Mouse (Mus musculus): ENCODE measurements around the gene Park7. TPM values are rescaled to one million over a fixed set of nuclear protein-coding genes. Genes with fewer than 3 reads are reported as not detected.
A peak's percentile ranks its signal among the peaks of the same experiment; 100 is the strongest.
"Not testable (repeated sequence)": the region's sequence is repeated elsewhere in the genome, so short reads cannot be mapped to it uniquely, and the experiment has no call there.

Gene Park7
- polyA plus RNA-seq, 1 experiment from 2014 or later, result 414 TPM

- WGBS, result 77% methylated on average over 5 of the region's 5 CpGs
- not testable (repeated sequence) for H3K9ac ChIP-seq; H3K9me3 ChIP-seq (replicated peaks); H3K27ac ChIP-seq; ATAC-seq; H3K27me3 ChIP-seq
- H3K4me1 ChIP-seq, result peaks cover 24% of the 10 kb centered on the region
- peak overlapping the region; percentile 85 for H3K4me2 ChIP-seq
- peak overlapping the region; percentile 76; the same call in 1 of the 2 replicates for H3K4me3 ChIP-seq
- H3K36me3 ChIP-seq (ENCODE audit: poor library complexity, severe bottlenecking), result peaks cover 20% of the 10 kb centered on the region
These were observed 5.7 kb downstream of the Park7 start for GRCm38 (mm10) chr4:150908512-150908911.

GRCm38 (mm10) chr4:150907099-150907498 lies 7.1 kb downstream of the Park7 start:
- Histone ChIP-seq H3K27me3 (no peaks in the 10 kb centered on the region), H3K9me3 (replicated peaks) (no peaks in the 10 kb centered on the region), H3K36me3 (ENCODE audit: poor library complexity, severe bottlenecking) (peaks cover 35% of the 10 kb centered on the region), H3K4me3 (no peak overlapping the region), H3K9ac (no peak overlapping the region), H3K27ac (no peak overlapping the region), H3K4me2 (no peak overlapping the region), H3K4me1 (peaks cover 19% of the 10 kb centered on the region)
- WGBS, result 92% methylated on average over 8 of the region's 8 CpGs
- no peak for ATAC-seq

- no peak overlapping the region for H3K9ac ChIP-seq
- no peak overlapping the region for H3K27ac ChIP-seq
- H3K4me1 ChIP-seq, result peaks cover 10% of the 10 kb centered on the region
- no peaks in the 10 kb centered on the region for H3K27me3 ChIP-seq
- H3K4me3 ChIP-seq, result no peak overlapping the region
- no peak overlapping the region for H3K4me2 ChIP-seq
- H3K36me3 ChIP-seq (ENCODE audit: poor library complexity, severe bottlenecking), result peaks cover 71% of the 10 kb centered on the region
- ATAC-seq, result no peak
- WGBS, result 96% methylated on average over 14 of the region's 14 CpGs
- no peaks in the 10 kb centered on the region for H3K9me3 ChIP-seq (replicated peaks)
These were observed 11.0 kb downstream of the Park7 start for GRCm38 (mm10) chr4:150903091-150903742.

DNA sequence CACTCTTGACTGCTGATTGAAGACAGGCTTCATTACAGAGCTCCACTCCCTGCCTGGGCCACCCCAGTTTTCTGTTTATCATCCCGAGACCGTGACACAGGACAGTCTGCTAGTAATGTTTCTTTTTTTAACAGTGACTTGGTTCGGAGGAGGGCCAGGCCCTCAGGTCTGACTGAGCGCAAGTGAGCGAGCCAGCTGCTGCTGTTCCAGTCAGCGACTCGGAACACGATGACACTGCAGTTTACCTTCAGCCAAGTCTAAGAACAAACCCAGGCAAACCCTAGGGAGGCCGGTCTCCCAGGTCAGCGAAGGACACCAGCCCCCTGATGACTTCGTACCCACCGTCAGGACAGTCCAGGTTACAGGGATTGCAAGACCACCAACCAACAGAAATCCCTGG lies 12.2 kb downstream of the Park7 start:
- ATAC-seq, result no peak
- Histone ChIP-seq H3K27ac (no peak overlapping the region), H3K4me3 (no peak overlapping the region), H3K36me3 (ENCODE audit: poor library complexity, severe bottlenecking) (peaks cover 82% of the 10 kb centered on the region), H3K27me3 (no peaks in the 10 kb centered on the region), H3K4me2 (no peak overlapping the region), H3K9ac (no peak overlapping the region), H3K9me3 (replicated peaks) (no peaks in the 10 kb centered on the region), H3K4me1 (no peaks in the 10 kb centered on the region)
- 90% methylated on average over 12 of the region's 12 CpGs for WGBS

DNA sequence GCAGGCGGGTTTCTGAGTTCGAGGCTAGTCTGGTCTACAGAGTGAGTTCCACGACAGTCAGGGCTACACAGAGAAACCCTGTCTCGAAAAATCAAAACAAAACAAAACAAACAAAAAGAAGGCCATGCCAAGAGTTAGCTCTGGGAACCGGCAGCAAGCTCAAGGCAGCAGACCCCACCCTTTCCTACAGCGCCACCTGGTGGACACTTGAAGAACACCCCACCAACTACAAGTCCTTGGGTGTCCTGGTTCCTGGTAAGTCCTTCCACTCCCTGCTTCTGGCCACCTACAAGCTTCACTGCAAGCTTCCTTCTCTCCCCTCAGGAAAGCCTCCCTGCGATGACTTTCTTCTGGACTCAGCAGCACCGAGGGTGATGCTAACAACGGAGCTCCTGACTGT lies 12.6 kb downstream of the Park7 start:
- no peak for ATAC-seq
- 54% methylated on average over 9 of the region's 9 CpGs for WGBS
- Histone ChIP-seq H3K36me3 (ENCODE audit: poor library complexity, severe bottlenecking) (peaks cover 86% of the 10 kb centered on the region), H3K4me2 (no peak overlapping the region), H3K9ac (no peak overlapping the region), H3K4me1 (no peaks in the 10 kb centered on the region), H3K9me3 (replicated peaks) (no peaks in the 10 kb centered on the region), H3K27ac (no peak overlapping the region), H3K27me3 (no peaks in the 10 kb centered on the region), H3K4me3 (no peak overlapping the region)

GRCm38 (mm10) chr4:150900486-150900885 lies 13.8 kb downstream of the Park7 start:
- 96% methylated on average over 13 of the region's 13 CpGs for WGBS
- Histone ChIP-seq H3K9me3 (replicated peaks) (no peaks in the 10 kb centered on the region), H3K4me3 (no peak overlapping the region), H3K27me3 (no peaks in the 10 kb centered on the region), H3K27ac (no peak overlapping the region), H3K4me1 (no peaks in the 10 kb centered on the region), H3K4me2 (no peak overlapping the region), H3K9ac (no peak overlapping the region), H3K36me3 (ENCODE audit: poor library complexity, severe bottlenecking) (peaks cover 93% of the 10 kb centered on the region)
- no peak for ATAC-seq

GRCm38 (mm10) chr4:150898716-150899365 lies 15.4 kb downstream of the Park7 start:
- ATAC-seq, result no peak
- Histone ChIP-seq H3K36me3 (ENCODE audit: poor library complexity, severe bottlenecking) (peaks cover 83% of the 10 kb centered on the region), H3K4me3 (no peak overlapping the region), H3K4me1 (no peaks in the 10 kb centered on the region), H3K27ac (no peak overlapping the region), H3K9me3 (replicated peaks) (no peaks in the 10 kb centered on the region), H3K9ac (no peak overlapping the region), H3K4me2 (no peak overlapping the region), H3K27me3 (no peaks in the 10 kb centered on the region)
- WGBS, result 58% methylated on average over 13 of the region's 13 CpGs

- no peak overlapping the region for H3K4me2 ChIP-seq
- H3K27me3 ChIP-seq, result no peaks in the 10 kb centered on the region
- H3K36me3 ChIP-seq (ENCODE audit: poor library complexity, severe bottlenecking), result peaks cover 66% of the 10 kb centered on the region
- ATAC-seq, result no peak
- WGBS, result 94% methylated on average over 26 of the region's 26 CpGs
- H3K27ac ChIP-seq, result no peak overlapping the region
- H3K4me1 ChIP-seq, result no peaks in the 10 kb centered on the region
- no peak overlapping the region for H3K9ac ChIP-seq
- no peak overlapping the region for H3K4me3 ChIP-seq
- H3K9me3 ChIP-seq (replicated peaks), result no peaks in the 10 kb centered on the region
These were observed 17.2 kb downstream of the Park7 start for GRCm38 (mm10) chr4:150896896-150897624.

GRCm38 (mm10) chr4:150894718-150895501 lies 19.3 kb downstream of the Park7 start:
- no peak overlapping the region for H3K9ac ChIP-seq
- ATAC-seq, result no peak
- WGBS, result 82% methylated on average over 8 of the region's 8 CpGs
- no peak overlapping the region for H3K27ac ChIP-seq
- no peak overlapping the region for H3K4me2 ChIP-seq
- H3K9me3 ChIP-seq (replicated peaks), result no peaks in the 10 kb centered on the region
- no peaks in the 10 kb centered on the region for H3K27me3 ChIP-seq
- peaks cover 44% of the 10 kb centered on the region for H3K36me3 ChIP-seq (ENCODE audit: poor library complexity, severe bottlenecking)
- H3K4me3 ChIP-seq, result no peak overlapping the region
- H3K4me1 ChIP-seq, result peaks cover 4% of the 10 kb centered on the region

- Histone ChIP-seq H3K4me2 (no peak overlapping the region), H3K27ac (no peak overlapping the region), H3K9me3 (replicated peaks) (no peaks in the 10 kb centered on the region), H3K36me3 (ENCODE audit: poor library complexity, severe bottlenecking) (peaks cover 11% of the 10 kb centered on the region), H3K9ac (no peak overlapping the region), H3K27me3 (no peaks in the 10 kb centered on the region), H3K4me3 (no peak overlapping the region), H3K4me1 (peaks cover 8% of the 10 kb centered on the region)
- WGBS, result 77% methylated on average over 5 of the region's 5 CpGs
- ATAC-seq, result no peak
These were observed 22.9 kb downstream of the Park7 start for GRCm38 (mm10) chr4:150891308-150891707.

DNA sequence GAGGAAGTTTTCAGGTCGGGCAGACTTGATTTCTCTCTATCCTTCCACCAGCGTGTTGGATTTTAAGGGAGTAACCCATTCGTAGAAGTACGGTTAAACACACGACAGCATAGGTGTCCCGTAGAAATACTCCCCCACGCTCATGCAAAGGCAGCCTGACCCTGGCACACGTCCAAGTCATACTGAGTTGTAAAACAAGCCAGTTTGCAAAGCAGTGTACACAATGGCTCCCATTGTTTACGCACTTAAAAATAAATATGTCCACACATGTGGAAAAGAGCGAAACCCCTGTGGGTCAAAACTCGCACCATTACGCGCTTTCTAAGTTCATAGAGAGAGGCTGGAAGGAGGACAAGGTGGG lies 24.3 kb downstream of the Park7 start:
- Histone ChIP-seq H3K36me3 (ENCODE audit: poor library complexity, severe bottlenecking) (no peaks in the 10 kb centered on the region), H3K4me2 (no peak overlapping the region)
- 57% methylated on average over 13 of the region's 13 CpGs for WGBS

More for the DNA sequence above, 24.3 kb downstream of the Park7 start:
- H3K9ac ChIP-seq, result no peak overlapping the region
- no peak overlapping the region for H3K4me3 ChIP-seq
- H3K27me3 ChIP-seq, result no peaks in the 10 kb centered on the region
- no peaks in the 10 kb centered on the region for H3K9me3 ChIP-seq (replicated peaks)
- H3K4me1 ChIP-seq, result peaks cover 8% of the 10 kb centered on the region
- no peak overlapping the region for H3K27ac ChIP-seq
- no peak for ATAC-seq
